Mouse (Mus musculus) brain, embryonic 18.5 days (tissue): Measurements from ENCODE around the gene Olfr291.

Source experiments
- DNase-seq: peaks from one replicate; pipeline ENCODE4 v3.0.0-alpha.2; 2012; ENCODE audit warnings: low read depth, low spot score

Gene Olfr291

DNA sequence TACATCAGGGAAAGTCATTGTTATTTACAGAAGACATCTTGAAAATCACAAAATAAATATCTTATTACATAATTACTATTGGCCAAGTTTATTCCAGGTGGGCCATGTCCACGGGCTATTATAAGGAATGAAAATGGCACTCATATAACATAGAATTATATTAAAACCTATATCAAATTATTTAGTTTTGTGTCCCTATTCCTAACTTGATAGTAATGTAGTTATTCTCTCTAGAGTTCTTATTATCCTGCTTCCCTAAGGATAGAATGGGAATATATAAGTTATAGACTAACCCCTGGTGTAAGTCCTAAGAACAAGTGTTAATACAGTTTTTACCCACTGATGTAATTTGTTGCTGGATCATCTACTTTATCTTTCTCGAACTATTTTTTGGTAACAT is at the start of gene Olfr291:
Gene Olfr291 (plus strand): TSS at position 301 of the 400 bp plus-strand sequence.
- no peak for DNase-seq

DNA sequence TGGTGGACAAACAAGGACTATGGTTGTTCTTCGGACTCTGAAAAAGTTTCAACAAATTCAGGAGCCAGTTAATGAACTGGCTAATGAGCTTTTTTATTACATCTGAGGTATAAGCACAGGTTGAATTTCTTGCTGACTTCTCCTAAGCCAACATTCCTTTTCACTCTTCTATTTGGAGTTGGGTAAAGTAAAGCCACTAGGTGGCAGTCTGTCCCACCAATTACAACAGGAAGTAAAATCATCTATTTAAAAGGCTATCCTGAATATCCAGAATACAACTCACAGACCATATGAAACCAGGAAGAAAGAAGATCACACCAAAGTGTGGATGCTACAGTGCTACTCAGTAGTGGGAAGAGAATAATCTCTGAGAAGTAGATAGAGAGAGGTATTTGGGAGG is 48.1 kb upstream of the Olfr291 start:
- no peak for DNase-seq

DNA sequence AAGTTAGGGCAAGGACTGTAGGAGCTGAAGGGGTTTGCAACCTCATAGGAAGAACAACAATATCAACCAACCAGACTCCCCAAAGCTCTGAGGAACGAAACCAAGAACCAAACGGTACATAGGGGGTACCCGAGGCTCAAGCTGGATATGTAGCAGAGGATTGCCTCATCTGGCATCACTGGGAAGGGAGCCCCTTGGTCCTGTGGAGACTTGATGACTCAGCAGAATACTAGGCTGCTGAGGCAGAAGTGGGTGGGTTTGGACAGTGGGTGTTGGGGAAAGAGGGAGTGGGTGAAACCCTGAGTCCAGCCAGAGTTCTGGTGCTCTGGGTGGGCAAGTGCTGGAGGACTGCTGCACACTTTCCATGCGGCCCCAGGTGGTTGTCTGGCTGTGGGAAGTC is 47.2 kb upstream of the Olfr291 start:
- DNase-seq, result no peak

DNA sequence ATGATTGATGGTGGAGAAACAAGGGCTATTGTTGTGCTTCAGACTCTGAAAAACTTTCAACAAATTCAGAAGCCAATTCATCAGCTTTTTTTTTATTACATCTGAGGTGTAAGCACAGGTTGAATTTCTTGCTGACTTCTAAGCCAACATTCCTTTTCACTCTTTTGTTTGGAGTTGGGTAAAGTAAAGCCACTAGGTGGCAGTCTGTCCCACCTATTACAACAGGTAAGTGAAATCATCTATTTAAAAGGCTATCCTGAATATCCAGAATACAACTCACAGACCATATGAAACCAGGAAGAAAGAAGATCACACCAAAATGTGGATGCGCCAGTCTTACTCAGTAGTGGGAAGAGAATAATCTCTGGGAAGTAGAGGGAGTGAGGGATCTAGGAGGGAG is 31.2 kb downstream of the Olfr291 start:
- DNase-seq, result no peak
